Mouse (Mus musculus) CH12.LX (cell line): ENCODE results near the gene Mettl6. TPM values are rescaled to one million over a fixed set of nuclear protein-coding genes. Genes with fewer than 3 reads are reported as not detected.

ENCODE experiments used
- DNase-seq: peaks from one replicate; pipeline ENCODE4 v3.0.0-alpha.2; 2013; ENCODE audit errors: extremely low read depth
- H3K27ac ChIP-seq: 2 replicates; pipeline ENCODE4 v1.5.1; 2012; ENCODE audit warnings: low read depth, mild to moderate bottlenecking, control low read depth, moderate library complexity; ENCODE audit not compliant: insufficient read depth
- H3K27me3 ChIP-seq: replicated peaks from 2 replicates; pipeline ENCODE3; 2012; ENCODE audit warnings: inconsistent platforms
- H3K36me3 ChIP-seq, 2 experiments: replicated peaks in 1 of 2; 2 replicates each; pipeline versions ENCODE3 to v1.6.1; 2012; ENCODE audit warnings: inconsistent platforms in 1 of 2, low read length in 1 of 2, mild to moderate bottlenecking in 1 of 2, mixed read lengths in 1 of 2, moderate library complexity in 1 of 2; ENCODE audit not compliant: control insufficient read depth in 1 of 2, insufficient read depth in 1 of 2
- H3K4me1 ChIP-seq, 2 experiments: 2 replicates each; pipeline ENCODE4 v1.6.1; 2012; ENCODE audit warnings: inconsistent platforms in 1 of 2, moderate library complexity in 1 of 2; ENCODE audit not compliant: insufficient read depth in 2 of 2, control insufficient read depth in 1 of 2
- H3K4me2 ChIP-seq: 2 replicates; pipeline ENCODE4 v1.6.1; 2012; ENCODE audit warnings: low read depth, mild to moderate bottlenecking, control low read depth; ENCODE audit not compliant: poor library complexity, insufficient read depth, severe bottlenecking
- H3K4me3 ChIP-seq, 3 experiments: fragments of 150-350 bp in 1 of 3; sonication (generic) in 1 of 3; replicated peaks in 1 of 3; 2 replicates each; pipeline versions ENCODE3 to v1.5.1; 2011 to 2012; ENCODE audit warnings: low read depth in 2 of 3, low read length in 2 of 3, mild to moderate bottlenecking in 2 of 3, moderate library complexity in 2 of 3, control low read depth in 1 of 3, improper control_type of control experiment in 1 of 3, inconsistent platforms in 1 of 3, mixed read lengths in 1 of 3; ENCODE audit not compliant: poor library complexity in 1 of 3
- H3K79me2 ChIP-seq: replicated peaks from 2 replicates; pipeline ENCODE4 v1.6.1; 2012; ENCODE audit warnings: mild to moderate bottlenecking, moderate library complexity; ENCODE audit not compliant: control insufficient read depth, poor library complexity, insufficient read depth, severe bottlenecking; ENCODE audit errors: extremely low read depth
- H3K9ac ChIP-seq: 2 replicates; pipeline ENCODE4 v1.6.1; 2012; ENCODE audit warnings: low read depth, mild to moderate bottlenecking, control low read depth, moderate library complexity; ENCODE audit not compliant: insufficient read depth
- H3K9me3 ChIP-seq: replicated peaks from 2 replicates; pipeline ENCODE3; 2012; ENCODE audit warnings: low read length, inconsistent platforms, mixed read lengths
- CTCF ChIP-seq, 2 experiments: IDR thresholded peaks in 1 of 2; conservative IDR thresholded peaks in 1 of 2; 2 replicates each; pipeline ENCODE4 v1.5.1; 2011 to 2012; ENCODE audit warnings: low read depth in 2 of 2, low read length in 2 of 2, improper control_type of control experiment in 1 of 2, inconsistent platforms in 1 of 2, mild to moderate bottlenecking in 1 of 2, moderate library complexity in 1 of 2
- ELF1 ChIP-seq: IDR thresholded peaks from 2 replicates; pipeline ENCODE4 v1.6.1; 2014; ENCODE audit warnings: low read depth, mild to moderate bottlenecking, inconsistent platforms, low read length, improper control_type of control experiment
- ETS1 ChIP-seq: conservative IDR thresholded peaks from 2 replicates; pipeline ENCODE4 v1.6.1; 2012; ENCODE audit warnings: low read depth, mild to moderate bottlenecking, inconsistent platforms, low read length, improper control_type of control experiment, moderate library complexity
- GABPA ChIP-seq: IDR thresholded peaks from 2 replicates; pipeline ENCODE4 v1.6.1; 2012; ENCODE audit warnings: low read depth, low read length, improper control_type of control experiment, inconsistent platforms; ENCODE audit not compliant: insufficient replicate concordance
- IRF4 ChIP-seq: IDR thresholded peaks from 2 replicates; pipeline ENCODE4 v1.6.1; 2014; ENCODE audit warnings: low read depth, mild to moderate bottlenecking, inconsistent platforms, low read length, improper control_type of control experiment
- JUN ChIP-seq: IDR thresholded peaks from 2 replicates; pipeline ENCODE4 v1.6.1; 2011; ENCODE audit warnings: low read depth, mild to moderate bottlenecking, low read length, improper control_type of control experiment, moderate library complexity; ENCODE audit not compliant: insufficient read depth
- MAFK ChIP-seq: IDR thresholded peaks from 2 replicates; pipeline ENCODE4 v1.6.1; 2011; ENCODE audit warnings: low read length, improper control_type of control experiment; ENCODE audit not compliant: insufficient replicate concordance
- MAX ChIP-seq: IDR thresholded peaks from 2 replicates; pipeline ENCODE4 v1.6.1; 2011; ENCODE audit warnings: low read length, improper control_type of control experiment
- MEF2A ChIP-seq: IDR thresholded peaks from 2 replicates; pipeline ENCODE4 v1.6.1; 2014; ENCODE audit warnings: low read depth, mild to moderate bottlenecking, inconsistent platforms, low read length, improper control_type of control experiment, borderline replicate concordance
- MXI1 ChIP-seq: IDR thresholded peaks from 2 replicates; pipeline ENCODE4 v1.6.1; 2011; ENCODE audit warnings: mild to moderate bottlenecking, low read depth, low read length, improper control_type of control experiment
- MYC ChIP-seq: IDR thresholded peaks from 2 replicates; pipeline ENCODE4 v1.6.1; 2011; ENCODE audit warnings: low read depth, mild to moderate bottlenecking, improper control_type of control experiment, low read length
- NELFE ChIP-seq: IDR thresholded peaks from 2 replicates; pipeline ENCODE4 v1.6.1; 2011; ENCODE audit warnings: low read depth, low read length, improper control_type of control experiment
- NRF1 ChIP-seq: IDR thresholded peaks from 2 replicates; pipeline ENCODE4 v1.6.1; 2014; ENCODE audit warnings: low read depth, mild to moderate bottlenecking, inconsistent platforms, low read length, improper control_type of control experiment, moderate library complexity
- POLR2A ChIP-seq: IDR thresholded peaks from 2 replicates; pipeline ENCODE4 v1.6.1; 2011; ENCODE audit warnings: low read depth, mild to moderate bottlenecking, improper control_type of control experiment, low read length
- RAD21 ChIP-seq: IDR thresholded peaks from 2 replicates; pipeline ENCODE4 v1.6.1; 2011; ENCODE audit warnings: low read depth, mild to moderate bottlenecking, low read length, improper control_type of control experiment, moderate library complexity
- SIN3A ChIP-seq: IDR thresholded peaks from 2 replicates; pipeline ENCODE4 v1.6.1; 2012; ENCODE audit warnings: low read length, improper control_type of control experiment, inconsistent platforms
- TBP ChIP-seq: conservative IDR thresholded peaks from 2 replicates; pipeline ENCODE4 v1.6.1; 2011; ENCODE audit warnings: low read depth, low read length, improper control_type of control experiment
- TCF12 ChIP-seq: IDR thresholded peaks from 2 replicates; pipeline ENCODE4 v1.6.1; 2014; ENCODE audit warnings: low read depth, mild to moderate bottlenecking, inconsistent platforms, low read length, improper control_type of control experiment
- USF1 ChIP-seq: IDR thresholded peaks from 2 replicates; pipeline ENCODE4 v1.6.1; 2014; ENCODE audit warnings: low read depth, mild to moderate bottlenecking, inconsistent platforms, low read length, improper control_type of control experiment
- ZC3H11A ChIP-seq: IDR thresholded peaks from 2 replicates; pipeline ENCODE4 v1.6.1; 2012; ENCODE audit warnings: low read depth, mild to moderate bottlenecking, inconsistent platforms, low read length, improper control_type of control experiment
- ZKSCAN1 ChIP-seq: IDR thresholded peaks from 2 replicates; pipeline ENCODE4 v1.6.1; 2012; ENCODE audit warnings: low read depth, inconsistent platforms, low read length, improper control_type of control experiment, borderline replicate concordance
- ZMIZ1 ChIP-seq: IDR thresholded peaks from 2 replicates; pipeline ENCODE4 v1.6.1; 2012; ENCODE audit warnings: low read depth, mild to moderate bottlenecking, inconsistent platforms, low read length, improper control_type of control experiment
- dilution Hi-C: fragments of 300-500 bp; cut with MboI; formaldehyde crosslinking; loops from 2 replicates; pipeline ENCODE4 v1.14.3; 2020; ENCODE audit warnings: low sequenced_read_pairs; ENCODE audit not compliant: extremely low pct_unique_long_range_greater_than_20kb, extremely low pct_ligation_motif_present
- in situ Hi-C: fragments of 300-500 bp; cut with MboI; formaldehyde crosslinking; loops from 3 replicates; pipeline ENCODE4 v1.14.3; 2019; ENCODE audit warnings: low sequenced_read_pairs, low pct_ligation_motif_present, low pct_unique_long_range_greater_than_20kb, mixed read lengths
- polyA plus RNA-seq: library from polyadenylated mRNA; unstranded; fragments of >175 nt; gene quantifications from 2 replicates; pipeline ENCODE4 v1.2.1, GENCODE M21; 2012; ENCODE audit warnings: low read depth; ENCODE audit not compliant: insufficient read length
- total RNA-seq, 2 experiments: library from RNA; depleted of rRNA; stranded (reverse); fragments of 300-350 nt in 1 of 2; fragments of >200 nt in 1 of 2; gene quantifications; 2 replicates each; pipeline ENCODE4 v1.2.3; 2012 to 2014

Gene Mettl6
- total and polyA plus RNA-seq, 3 experiments: 38.2 to 122 (median 69.8) TPM

DNA sequence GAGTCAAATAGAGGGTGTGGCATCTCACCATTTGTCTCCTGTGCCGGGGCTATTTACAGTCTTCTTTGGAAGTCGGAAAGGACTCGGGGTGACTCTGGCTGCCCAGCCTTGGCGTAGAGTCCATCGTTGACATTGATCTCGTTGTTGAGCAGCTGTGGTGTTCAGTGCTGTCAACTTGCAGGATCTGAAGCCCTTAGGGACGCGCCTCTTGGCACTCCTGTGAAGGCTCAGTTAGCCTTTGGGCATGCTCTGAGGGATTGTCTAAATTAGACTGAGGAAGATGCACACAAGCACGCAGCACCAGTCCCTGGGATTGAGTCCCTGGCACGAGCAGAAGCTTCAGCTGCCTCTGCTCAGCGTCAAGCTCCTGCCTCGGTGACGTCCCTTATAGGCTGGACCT lies 8.6 kb upstream of the Mettl6 start:
- no peaks in the 10 kb centered on the region for H3K27me3 ChIP-seq
- no peak for TF ChIP-seq ZKSCAN1
- TF ChIP-seq MAFK: no peak
- TF ChIP-seq ZMIZ1: no peak
- no peak for TF ChIP-seq TCF12
- TF ChIP-seq JUN: no peak
- TF ChIP-seq RAD21: no peak
- no peak for TF ChIP-seq CTCF (conservative IDR thresholded peaks at IDR 0.05 in 1 of 2, IDR thresholded peaks at IDR 0.05 in 1 of 2; ENCODE audit: low read depth in 2 of 2, low read length in 2 of 2)
- TF ChIP-seq TBP: no peak
- no peak for TF ChIP-seq NELFE
- TF ChIP-seq, all 38 proteins: peak for 0
- Histone ChIP-seq H3K36me3 (peaks cover 73 to 94% of the 10 kb centered on the region in 2 experiments), H3K9ac (no peak overlapping the region), H3K27ac (no peak overlapping the region), H3K4me3 (no peak overlapping the region), H3K79me2 (peaks cover 14% of the 10 kb centered on the region), H3K9me3 (no peaks in the 10 kb centered on the region), H3K4me2 (no peak overlapping the region), H3K4me1 (peaks cover 9 to 19% of the 10 kb centered on the region in 2 experiments)
- no peak for DNase-seq
- dilution Hi-C loops: no loop called here
- in situ Hi-C loops: no loop called here

DNA sequence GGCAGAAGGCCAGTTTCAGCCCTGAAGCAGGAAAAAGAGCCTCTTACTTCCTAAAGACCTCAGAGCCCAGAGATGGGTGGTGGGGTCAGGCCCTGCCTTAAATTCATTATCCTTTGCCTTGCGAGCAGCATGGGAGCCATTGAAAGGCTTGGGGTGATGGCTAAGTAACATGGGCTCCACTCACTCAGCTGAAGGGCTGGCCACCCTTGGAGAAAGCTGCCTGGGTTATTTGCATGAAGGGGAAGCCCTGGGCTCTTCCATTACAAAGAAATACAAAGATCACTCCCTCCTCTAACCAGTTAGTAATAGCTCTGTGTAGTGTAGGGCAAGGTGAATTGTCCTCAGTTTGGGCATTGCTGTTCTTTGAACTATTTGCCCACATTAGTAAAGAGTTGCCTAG lies 4.7 kb upstream of the Mettl6 start:
- peaks cover 11 to 41% of the 10 kb centered on the region in 2 experiments for H3K4me1 ChIP-seq
- dilution Hi-C loops (no loop called here), in situ Hi-C loops (no loop called here)

More for the DNA sequence above, 4.7 kb upstream of the Mettl6 start:
- H3K79me2 ChIP-seq: peaks cover 51% of the 10 kb centered on the region
- peaks cover 46 to 63% of the 10 kb centered on the region in 2 experiments for H3K36me3 ChIP-seq
- H3K4me2 ChIP-seq: peak overlapping the region; percentile 74
- no peaks in the 10 kb centered on the region for H3K27me3 ChIP-seq
- H3K9ac ChIP-seq: peak overlapping the region; percentile 5; the same call in 1 of the 2 replicates
- no peaks in the 10 kb centered on the region for H3K9me3 ChIP-seq
- peak overlapping the region; percentile 65 for H3K27ac ChIP-seq
- no peak for TF ChIP-seq TBP
- TF ChIP-seq MYC: no peak
- no peak for TF ChIP-seq ZMIZ1
- TF ChIP-seq SIN3A: 0 out of 2 replicates have a peak, but pooled peaks have one; percentile 22
- no peak for TF ChIP-seq CTCF (conservative IDR thresholded peaks at IDR 0.05 in 1 of 2, IDR thresholded peaks at IDR 0.05 in 1 of 2; ENCODE audit: low read depth in 2 of 2, low read length in 2 of 2)
- TF ChIP-seq MXI1: peak; percentile 49; the same call in 1 of the 2 replicates
- no peak for TF ChIP-seq POLR2A
- TF ChIP-seq NRF1: no peak
- no peak for TF ChIP-seq RAD21
- 0 out of 2 replicates have a peak, but pooled peaks have one; percentile 18 for TF ChIP-seq MEF2A
- TF ChIP-seq MAX: no peak
- TF ChIP-seq IRF4: no peak
- peak; percentile 46; the same call in 1 of the 2 replicates for TF ChIP-seq ETS1
- TF ChIP-seq TCF12: peak; percentile 16; the same call in 1 of the 2 replicates
- TF ChIP-seq ZC3H11A: no peak
- TF ChIP-seq GABPA: no peak
- no peak for TF ChIP-seq USF1
- peak; percentile 37; the same call in 1 of the 2 replicates for TF ChIP-seq ELF1
- TF ChIP-seq, all 38 proteins: peak for 6
- no peak overlapping the region for H3K4me3 ChIP-seq
- peak; percentile 54 for DNase-seq
